14 mouse cellular contexts compared by ENCODE assay signal in the genomic region with DNA sequence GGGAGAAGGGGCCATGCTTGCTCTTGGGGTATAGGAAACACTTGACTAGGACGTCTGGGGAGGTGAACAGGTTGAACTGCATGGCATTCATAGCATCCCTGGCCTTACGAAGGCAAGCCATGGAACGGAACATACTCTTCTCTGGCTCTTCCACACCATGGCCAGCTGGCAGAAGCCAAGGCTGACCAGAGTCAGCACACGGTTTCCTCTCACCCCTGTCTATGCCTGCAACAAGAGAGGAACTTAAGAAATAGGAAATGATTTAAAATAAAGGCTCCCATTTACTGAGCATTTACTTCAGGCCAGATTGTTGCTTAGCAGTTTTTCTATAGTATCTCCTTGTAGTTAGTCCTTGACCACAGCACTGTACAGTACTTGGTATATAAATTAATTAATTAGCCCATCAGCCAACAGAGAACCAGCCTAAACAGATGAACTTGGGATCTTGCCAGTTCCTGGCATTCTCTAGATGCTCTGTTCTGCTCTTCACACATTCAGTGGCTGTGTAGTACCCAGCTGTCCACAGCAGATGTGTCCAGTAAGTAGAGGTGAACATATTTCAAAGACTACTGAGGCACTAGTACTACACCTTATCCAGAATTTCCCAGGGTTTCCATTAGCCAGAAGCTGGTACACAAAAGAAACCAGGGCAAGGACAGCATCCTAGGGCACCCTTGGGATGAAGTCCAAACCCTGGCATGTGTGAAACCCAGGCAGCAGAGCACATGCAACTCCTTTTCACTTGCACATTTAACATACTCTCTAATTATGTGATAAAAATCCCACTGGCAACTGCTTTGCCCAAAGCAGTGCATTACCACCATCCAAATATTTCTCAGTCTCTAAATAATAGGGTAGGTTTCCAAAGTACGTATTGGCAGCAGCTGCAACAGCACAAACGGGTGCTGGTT.
DNase-seq lines count a peak whose midpoint lies in the region; ATAC-seq and TF ChIP-seq lines count a peak whose summit lies in the region.
"Had no signal": no experiment of that assay in that cellular context is flagged by ENCODE, and none has a peak within 500 bp of the region (broad histone marks: within the 10 kb centered on the region; RNA-seq: fewer than 3 reads in every experiment).

No protein-coding gene starts in this region.

- H3K9ac ChIP-seq in kidney, embryonic 14.5 days (ENCODE audit: low read depth, low read length), result no peak overlapping the region
- H3K9ac ChIP-seq: embryonic facial prominence, embryonic 13.5 days; heart, embryonic 15.5 days; liver, embryonic 13.5 days; midbrain, embryonic 12.5 days had no signal

- H3K27ac ChIP-seq in kidney, embryonic 14.5 days (ENCODE audit: low read depth, low read length), result no peak overlapping the region
- 0 out of 2 replicates have a peak overlapping the region, but pooled peaks have one; percentile 36 for H3K27ac ChIP-seq in testis, adult 2 months (ENCODE audit: control insufficient read depth, insufficient read depth, low read depth, low read length)
- H3K27ac ChIP-seq: embryonic facial prominence, embryonic 13.5 days; heart, embryonic 15.5 days; limb, embryonic 10.5 days; liver, embryonic 13.5 days; midbrain, embryonic 12.5 days had no signal

- H3K4me2 ChIP-seq in kidney, embryonic 14.5 days (replicated peaks; ENCODE audit: low read depth, low read length), result no peak overlapping the region
- H3K4me2 ChIP-seq: embryonic facial prominence, embryonic 13.5 days; heart, embryonic 15.5 days; liver, embryonic 13.5 days; midbrain, embryonic 12.5 days had no signal

- no peaks in the 10 kb centered on the region for H3K36me3 ChIP-seq in kidney, embryonic 14.5 days (ENCODE audit: control insufficient read depth, insufficient read depth, low read length)
- no peaks in the 10 kb centered on the region for H3K36me3 ChIP-seq in testis, adult 2 months (ENCODE audit: control insufficient read depth, insufficient read depth, low read length)
- H3K36me3 ChIP-seq: embryonic facial prominence, embryonic 13.5 days; heart, embryonic 15.5 days; limb, embryonic 10.5 days; liver, embryonic 13.5 days; midbrain, embryonic 12.5 days had no signal

- no peak for TF ChIP-seq CTCF in testis, adult 2 months (IDR thresholded peaks at IDR 0.05; ENCODE audit: control insufficient read depth, insufficient read depth, insufficient replicate concordance, low read depth, low read length)

- peak; percentile 24; the same call in 1 of the 2 replicates for ATAC-seq in kidney, embryonic 14.5 days (ENCODE audit: low FRiP score, low TSS enrichment)
- ATAC-seq: lung, postnatal 0 days had no signal

- no peaks in the 10 kb centered on the region for H3K27me3 ChIP-seq in kidney, embryonic 14.5 days (ENCODE audit: control insufficient read depth, insufficient read depth, low read length)
- H3K27me3 ChIP-seq in testis, adult 2 months (ENCODE audit: control insufficient read depth, insufficient read depth, low read length), result no peaks in the 10 kb centered on the region
- H3K27me3 ChIP-seq: embryonic facial prominence, embryonic 13.5 days; heart, embryonic 15.5 days; liver, embryonic 13.5 days; midbrain, embryonic 12.5 days had no signal

- WGBS in kidney, embryonic 14.5 days, result 74% methylated on average over 6 of the region's 6 CpGs

- H3K9me3 ChIP-seq in kidney, embryonic 14.5 days (ENCODE audit: control insufficient read depth, low read length), result no peaks in the 10 kb centered on the region
- H3K9me3 ChIP-seq: heart, embryonic 15.5 days; limb, embryonic 10.5 days; liver, embryonic 13.5 days; midbrain, embryonic 12.5 days had no signal

- no peak overlapping the region for H3K4me3 ChIP-seq in kidney, embryonic 14.5 days (ENCODE audit: low read length)
- no peak overlapping the region for H3K4me3 ChIP-seq in testis, adult 2 months (ENCODE audit: control insufficient read depth, low read depth, low read length)
- H3K4me3 ChIP-seq: embryonic facial prominence, embryonic 13.5 days; heart, embryonic 15.5 days; limb, embryonic 10.5 days; liver, embryonic 13.5 days; midbrain, embryonic 12.5 days had no signal

- peak; percentile 44 to 65 for DNase-seq in cerebellum, postnatal 14 days
- no peak for DNase-seq in cerebellum, adult 9-11 months
- no peak for DNase-seq in kidney, adult 9 months
- DNase-seq in testis, postnatal 14 days (ENCODE audit: low spot score), result no peak
- no peak for DNase-seq in urinary bladder, postnatal 25 days (ENCODE audit: low spot score)
- DNase-seq: liver, embryonic 13.5 days; spleen, adult 18-20 months had no signal

- no peaks in the 10 kb centered on the region for H3K4me1 ChIP-seq in kidney, embryonic 14.5 days (ENCODE audit: control insufficient read depth, insufficient read depth, low read length)
- H3K4me1 ChIP-seq in testis, adult 2 months (ENCODE audit: control insufficient read depth, insufficient read depth, low read length), result no peaks in the 10 kb centered on the region
- H3K4me1 ChIP-seq: embryonic facial prominence, embryonic 13.5 days; liver, embryonic 13.5 days; midbrain, embryonic 12.5 days had no signal

- TF ChIP-seq POLR2A in testis, adult 2 months (IDR thresholded peaks at IDR 0.05; ENCODE audit: control insufficient read depth, low read depth, low read length), result no peak

Comparison
In these comparisons a context has a peak if more than half of its experiments do, and no peak if none do; other contexts are left out.
1. DNase-seq: peak in cerebellum, postnatal 14 days (2 of 2); none in cerebellum, adult 9-11 months (single experiment), kidney, adult 9 months (single experiment), testis, postnatal 14 days (single experiment) and urinary bladder, postnatal 25 days (single experiment).